Mouse (Mus musculus) forebrain, embryonic 12.5 days (tissue): ENCODE data around the gene Zdhhc24. TPM values are rescaled to one million over a fixed set of nuclear protein-coding genes. Genes with fewer than 3 reads are reported as not detected.
A peak's percentile ranks its signal among the peaks of the same experiment; 100 is the strongest.

Source experiments
- ATAC-seq: fragments of 200-750 bp; cut with Nextera tagmentation; 2 replicates; pipeline ENCODE4 v1.8.0; 2017; ENCODE audit warnings: moderate TSS enrichment; ENCODE audit not compliant: low FRiP score
- H3K27ac ChIP-seq: fragments of 300-500 bp; sonication (generic); 2 replicates; pipeline ENCODE4 v1.5.1; 2016; ENCODE audit warnings: mild to moderate bottlenecking
- H3K27me3 ChIP-seq: fragments of 300-500 bp; sonication (generic); 2 replicates; pipeline ENCODE4 v1.6.1; 2016; ENCODE audit warnings: mild to moderate bottlenecking
- H3K36me3 ChIP-seq: fragments of 300-500 bp; sonication (generic); replicated peaks from 2 replicates; pipeline ENCODE4 v1.6.1; 2016; ENCODE audit warnings: mild to moderate bottlenecking
- H3K4me1 ChIP-seq: fragments of 300-500 bp; sonication (generic); 2 replicates; pipeline ENCODE4 v1.6.1; 2016
- H3K4me2 ChIP-seq: fragments of 300-500 bp; sonication (generic); 2 replicates; pipeline ENCODE4 v1.6.1; 2016; ENCODE audit warnings: mild to moderate bottlenecking, moderate library complexity
- H3K4me3 ChIP-seq: fragments of 300-500 bp; sonication (generic); replicated peaks from 2 replicates; pipeline ENCODE4 v1.5.1; 2016; ENCODE audit warnings: mild to moderate bottlenecking
- H3K9ac ChIP-seq: fragments of 300-500 bp; sonication (generic); 2 replicates; pipeline ENCODE4 v1.6.1; 2016; ENCODE audit warnings: mild to moderate bottlenecking
- H3K9me3 ChIP-seq: fragments of 300-500 bp; sonication (generic); 2 replicates; pipeline ENCODE4 v1.6.1; 2016
- WGBS: fragments of 180-500 bp; shearing (Covaris S2); methylation state at CpG from one replicate; pipeline ENCODE4 v1.1.7; 2016; 5-methylcytosine and 5-hydroxymethylcytosine counted together
- polyA plus RNA-seq: library from polyadenylated mRNA; unstranded; fragments of >200 nt; fragmentation: Nextera tagmentation; extraction: Ambion mirVana; gene quantifications from 2 replicates; pipeline ENCODE4 v1.2.1, GENCODE M21; 2016

Zdhhc24 gene
- polyA plus RNA-seq, 1 experiment from 2014 or later: 17.5 TPM

- Histone ChIP-seq H3K4me2 (no peak overlapping the region), H3K27ac (no peak overlapping the region), H3K27me3 (no peaks in the 10 kb centered on the region), H3K36me3 (no peaks in the 10 kb centered on the region), H3K4me1 (peaks cover 12% of the 10 kb centered on the region), H3K4me3 (no peak overlapping the region), H3K9ac (no peak overlapping the region), H3K9me3 (no peaks in the 10 kb centered on the region)
- 82% methylated on average over 4 of the region's 4 CpGs for WGBS
- ATAC-seq: no peak
These were observed 5.5 kb downstream of the Zdhhc24 start for GRCm38 (mm10) chr19:4883961-4884360.

DNA sequence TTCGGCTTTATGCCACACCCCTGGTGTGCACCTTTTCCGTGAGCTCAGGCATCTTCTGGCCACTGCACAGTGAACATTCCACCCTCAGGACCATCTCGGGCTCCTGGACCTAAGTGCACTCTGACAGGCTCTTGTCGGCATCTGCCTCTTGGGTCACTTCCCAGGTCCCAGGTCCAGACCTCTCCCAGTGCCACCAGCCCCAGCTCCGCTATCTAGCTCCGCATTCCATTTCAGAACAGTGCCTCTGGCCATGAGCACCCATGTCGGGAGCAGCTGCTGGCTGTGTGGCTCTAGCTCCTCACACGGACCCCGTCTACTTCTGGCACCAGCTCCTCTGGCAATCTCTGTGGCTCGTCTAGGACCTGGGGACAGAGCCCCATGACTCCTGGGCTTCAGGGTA, 11.3 kb downstream of the Zdhhc24 start:
- Histone ChIP-seq H3K4me1 (no peaks in the 10 kb centered on the region; the same call in 1 of the 2 replicates), H3K27me3 (no peaks in the 10 kb centered on the region), H3K4me2 (no peak overlapping the region), H3K36me3 (peaks cover 37% of the 10 kb centered on the region), H3K9ac (no peak overlapping the region), H3K27ac (no peak overlapping the region), H3K9me3 (no peaks in the 10 kb centered on the region), H3K4me3 (no peak overlapping the region)
- ATAC-seq: no peak
- WGBS: 88% methylated on average over 10 of the region's 10 CpGs

- no peak overlapping the region for H3K4me3 ChIP-seq
- no peak overlapping the region for H3K9ac ChIP-seq
- H3K4me1 ChIP-seq: no peaks in the 10 kb centered on the region
- H3K27me3 ChIP-seq: no peaks in the 10 kb centered on the region
- no peaks in the 10 kb centered on the region for H3K9me3 ChIP-seq
- H3K27ac ChIP-seq: no peak overlapping the region
- H3K4me2 ChIP-seq: no peak overlapping the region
- WGBS: 76% methylated on average over 3 of the region's 3 CpGs
- no peak for ATAC-seq
- peaks cover 45% of the 10 kb centered on the region for H3K36me3 ChIP-seq
These were observed 13.3 kb downstream of the Zdhhc24 start for GRCm38 (mm10) chr19:4891798-4892197.

GRCm38 (mm10) chr19:4896780-4897520, 18.5 kb downstream of the Zdhhc24 start:
- 50% methylated on average over 21 of the region's 21 CpGs for WGBS
- H3K9ac ChIP-seq: no peak overlapping the region
- no peak overlapping the region for H3K4me3 ChIP-seq
- no peak overlapping the region for H3K4me2 ChIP-seq
- no peaks in the 10 kb centered on the region for H3K27me3 ChIP-seq
- peaks cover 55% of the 10 kb centered on the region for H3K36me3 ChIP-seq
- H3K9me3 ChIP-seq: no peaks in the 10 kb centered on the region
- H3K27ac ChIP-seq: no peak overlapping the region
- H3K4me1 ChIP-seq: no peaks in the 10 kb centered on the region
- ATAC-seq: no peak

DNA sequence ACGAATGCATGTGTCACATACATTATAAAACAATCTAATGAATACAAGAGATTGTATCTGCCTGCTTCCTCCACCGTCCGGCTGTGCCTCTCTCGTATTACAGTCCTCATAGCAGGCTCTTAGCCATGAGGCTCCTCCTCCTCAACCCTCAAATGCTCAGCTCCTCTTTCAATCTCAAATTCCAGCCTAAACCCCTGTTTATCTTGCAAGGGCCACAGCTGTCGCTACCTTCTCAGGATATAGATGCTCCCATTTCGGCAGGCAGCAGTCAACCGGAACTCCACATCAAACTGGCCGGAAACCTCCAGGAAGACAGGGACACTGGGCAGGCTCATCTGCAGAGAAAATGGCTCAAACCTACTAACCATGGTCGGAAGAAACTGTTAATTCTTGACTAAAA, 20.5 kb downstream of the Zdhhc24 start:
- H3K9ac ChIP-seq: no peak overlapping the region
- no peaks in the 10 kb centered on the region for H3K27me3 ChIP-seq
- H3K4me3 ChIP-seq: no peak overlapping the region
- H3K27ac ChIP-seq: no peak overlapping the region
- 91% methylated on average over 9 of the region's 9 CpGs for WGBS
- no peaks in the 10 kb centered on the region for H3K4me1 ChIP-seq
- ATAC-seq: no peak
- H3K9me3 ChIP-seq: no peaks in the 10 kb centered on the region
- H3K36me3 ChIP-seq: peaks cover 57% of the 10 kb centered on the region
- no peak overlapping the region for H3K4me2 ChIP-seq

- ATAC-seq: no peak
- Histone ChIP-seq H3K4me2 (no peak overlapping the region), H3K36me3 (peaks cover 57% of the 10 kb centered on the region), H3K9me3 (no peaks in the 10 kb centered on the region), H3K4me1 (no peaks in the 10 kb centered on the region), H3K4me3 (no peak overlapping the region), H3K9ac (no peak overlapping the region), H3K27me3 (no peaks in the 10 kb centered on the region), H3K27ac (no peak overlapping the region)
- 82% methylated on average over 3 of the region's 3 CpGs for WGBS
These were observed 21.4 kb downstream of the Zdhhc24 start for GRCm38 (mm10) chr19:4899888-4900287.

DNA sequence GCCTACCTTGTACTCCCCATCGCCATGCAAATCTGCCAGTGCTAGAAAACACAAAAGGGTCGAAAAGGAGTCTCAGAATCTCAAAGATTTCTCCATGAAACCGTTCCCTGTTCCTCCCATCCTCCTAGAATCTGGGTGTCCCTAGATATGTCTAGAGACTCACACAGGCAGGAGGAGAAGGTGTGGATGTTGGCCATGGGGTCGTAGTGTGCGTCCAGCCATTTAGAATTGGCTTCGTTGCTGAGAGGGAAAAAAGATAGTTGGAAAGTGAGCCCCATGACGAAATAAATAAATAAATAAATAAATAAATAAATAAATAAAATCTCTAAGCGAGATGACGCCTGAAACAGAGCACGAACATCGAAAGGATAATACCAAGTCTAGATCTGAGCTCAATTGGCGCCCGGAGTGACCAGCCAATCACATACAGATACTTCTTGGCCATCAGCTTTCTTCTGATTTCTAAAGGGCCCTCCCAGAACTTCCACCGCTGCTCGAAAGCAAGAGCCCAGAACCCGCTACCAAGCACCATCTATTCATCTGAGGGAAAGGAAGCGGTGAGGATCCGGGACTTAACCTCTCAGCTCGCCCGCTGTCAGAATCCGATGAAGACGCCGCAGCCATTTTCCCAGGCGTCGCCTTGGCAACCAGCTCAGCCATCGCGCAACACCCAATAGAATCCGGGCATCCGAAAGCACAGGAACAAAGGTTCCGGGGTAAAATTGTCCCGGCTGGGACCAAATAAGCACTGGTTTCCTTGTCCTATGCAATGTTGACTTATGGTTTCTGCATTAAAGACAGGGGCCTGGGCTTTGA, 27.7 kb downstream of the Zdhhc24 start, which contains the start of gene Bbs1:
Bbs1 (minus strand) TSS at position 650 of the 816 bp plus-strand sequence.
- peak within 1 kb of the TSS; percentile 66 for H3K9ac ChIP-seq
- H3K36me3 ChIP-seq: peaks cover 56% of the 10 kb centered on the region
- no peaks in the 10 kb centered on the region for H3K27me3 ChIP-seq
- peak; percentile 86 for ATAC-seq
- no peaks in the 10 kb centered on the region for H3K9me3 ChIP-seq
- H3K4me2 ChIP-seq: peak within 1 kb of the TSS; percentile 65
- H3K4me1 ChIP-seq: peaks cover 13% of the 10 kb centered on the region
- peak within 1 kb of the TSS; percentile 66 for H3K27ac ChIP-seq
- 8% methylated on average over 31 of the region's 31 CpGs for WGBS
- peak within 1 kb of the TSS; percentile 63 for H3K4me3 ChIP-seq

GRCm38 (mm10) chr19:4908107-4908506, 29.6 kb downstream of the Zdhhc24 start:
- no peak overlapping the region for H3K9ac ChIP-seq
- peaks cover 13% of the 10 kb centered on the region for H3K4me1 ChIP-seq
- H3K4me3 ChIP-seq: no peak overlapping the region
- no peak overlapping the region for H3K4me2 ChIP-seq
- no peaks in the 10 kb centered on the region for H3K9me3 ChIP-seq
- H3K27ac ChIP-seq: no peak overlapping the region
- ATAC-seq: no peak
- 86% methylated on average over 4 of the region's 4 CpGs for WGBS
- H3K27me3 ChIP-seq: no peaks in the 10 kb centered on the region
- H3K36me3 ChIP-seq: peaks cover 65% of the 10 kb centered on the region

DNA sequence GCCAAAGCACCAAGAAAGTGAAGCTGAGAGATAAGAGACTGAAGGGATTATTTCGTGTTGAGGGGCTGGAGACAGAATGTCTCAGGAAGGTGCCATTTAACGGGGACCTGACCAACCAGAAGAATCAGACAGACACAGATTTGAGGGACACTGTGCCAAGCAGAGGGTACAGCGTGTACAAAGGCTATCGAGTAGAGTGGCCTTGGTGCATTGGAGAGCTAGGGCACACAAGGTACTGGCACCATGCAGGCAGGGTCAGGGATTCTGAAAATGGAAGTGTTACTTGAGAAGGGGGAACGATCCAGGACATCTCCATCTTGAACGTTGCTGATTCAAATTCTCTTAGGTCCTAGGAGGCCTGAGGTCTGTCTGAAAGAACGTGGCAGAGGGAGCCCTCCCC, 30.9 kb downstream of the Zdhhc24 start:
- no peak for ATAC-seq
- Histone ChIP-seq H3K4me2 (no peak overlapping the region), H3K27ac (no peak overlapping the region), H3K27me3 (no peaks in the 10 kb centered on the region), H3K9ac (no peak overlapping the region), H3K36me3 (peaks cover 72% of the 10 kb centered on the region), H3K4me3 (no peak overlapping the region), H3K4me1 (peaks cover 13% of the 10 kb centered on the region), H3K9me3 (no peaks in the 10 kb centered on the region)
- 92% methylated on average over 7 of the region's 7 CpGs for WGBS

DNA sequence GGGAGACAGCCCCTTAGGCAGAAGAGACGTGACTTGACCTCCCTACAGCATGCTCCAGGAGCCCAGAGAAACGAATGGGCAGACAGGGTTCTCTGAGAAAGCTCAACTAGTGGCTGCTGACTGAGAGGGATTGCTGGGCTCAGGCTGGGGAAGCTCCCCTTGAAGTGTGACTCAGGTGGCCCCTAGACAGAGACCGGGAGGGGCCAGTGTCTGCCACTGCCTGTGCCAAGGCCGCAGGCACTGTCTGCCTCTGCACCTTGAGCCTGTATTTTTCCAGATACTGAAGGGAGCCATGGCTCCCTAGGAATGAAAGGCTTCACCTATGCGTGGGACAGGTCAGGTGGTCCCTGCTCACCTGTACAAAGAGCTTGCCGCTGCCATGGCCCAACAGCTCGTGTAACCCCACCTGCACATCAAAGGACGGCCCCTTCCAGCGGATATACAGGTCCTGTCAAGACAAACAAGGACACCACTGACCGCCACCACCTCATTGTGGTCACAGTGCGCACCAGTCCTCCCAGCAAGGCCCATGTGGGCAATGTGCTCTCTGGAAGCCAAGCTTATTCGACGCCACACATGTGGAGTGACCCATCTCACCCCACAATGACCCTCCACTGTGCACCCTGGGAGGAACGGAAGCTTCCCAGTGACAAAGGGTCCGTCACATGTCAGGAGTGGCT, 37.6 kb downstream of the Zdhhc24 start:
- H3K9ac ChIP-seq: no peak overlapping the region
- ATAC-seq: no peak
- H3K27ac ChIP-seq: no peak overlapping the region
- no peak overlapping the region for H3K4me2 ChIP-seq
- no peak overlapping the region for H3K4me3 ChIP-seq
- H3K27me3 ChIP-seq: no peaks in the 10 kb centered on the region
- peaks cover 99% of the 10 kb centered on the region for H3K36me3 ChIP-seq
- no peaks in the 10 kb centered on the region for H3K4me1 ChIP-seq
- WGBS: 90% methylated on average over 15 of the region's 15 CpGs
- no peaks in the 10 kb centered on the region for H3K9me3 ChIP-seq

DNA sequence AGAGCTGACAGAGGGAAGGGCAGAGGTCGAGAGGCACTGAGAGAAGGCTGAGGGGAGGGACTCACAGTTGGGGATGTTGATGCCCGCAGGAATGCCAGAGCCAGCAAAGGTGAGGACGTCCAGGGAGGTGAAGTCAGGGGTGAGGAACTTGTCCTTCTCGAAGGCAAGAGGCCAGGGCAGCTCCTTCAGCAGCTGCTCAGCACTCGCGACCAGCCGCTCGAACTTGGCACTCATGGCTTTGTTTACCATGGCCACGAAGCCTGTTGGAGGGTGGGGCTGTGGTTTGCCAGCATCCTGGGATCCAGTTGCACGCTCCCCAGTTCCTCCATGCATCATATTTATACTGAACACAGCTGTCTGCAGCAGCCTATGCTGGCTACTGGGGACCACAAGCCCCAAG, 38.4 kb downstream of the Zdhhc24 start:
- Histone ChIP-seq H3K27ac (no peak overlapping the region), H3K9me3 (no peaks in the 10 kb centered on the region), H3K4me2 (no peak overlapping the region), H3K4me3 (no peak overlapping the region), H3K27me3 (no peaks in the 10 kb centered on the region), H3K9ac (no peak overlapping the region), H3K36me3 (peaks cover 99% of the 10 kb centered on the region), H3K4me1 (no peaks in the 10 kb centered on the region)
- no peak for ATAC-seq
- WGBS: 88% methylated on average over 10 of the region's 10 CpGs

GRCm38 (mm10) chr19:4919652-4920051, 41.2 kb downstream of the Zdhhc24 start:
- Histone ChIP-seq H3K27me3 (no peaks in the 10 kb centered on the region), H3K4me1 (no peaks in the 10 kb centered on the region), H3K4me2 (no peak overlapping the region), H3K9me3 (no peaks in the 10 kb centered on the region), H3K9ac (no peak overlapping the region), H3K36me3 (peaks cover 100% of the 10 kb centered on the region), H3K4me3 (no peak overlapping the region), H3K27ac (no peak overlapping the region)
- WGBS: 91% methylated on average over 6 of the region's 6 CpGs
- no peak for ATAC-seq
